Mouse (Mus musculus) neural tube, embryonic 14.5 days (tissue): ENCODE data around the gene Tbc1d9b. TPM values are rescaled to one million over a fixed set of nuclear protein-coding genes. Genes with fewer than 3 reads are reported as not detected.
"Not testable (repeated sequence)": the region's sequence is repeated elsewhere in the genome, so short reads cannot be mapped to it uniquely, and the experiment has no call there.

Experiments
- ATAC-seq: fragments of 200-750 bp; cut with Nextera tagmentation; 2 replicates; pipeline ENCODE4 v1.8.0; 2017; ENCODE audit warnings: low read depth, mild to moderate bottlenecking, moderate TSS enrichment, moderate library complexity
- H3K27ac ChIP-seq: fragments of 300-500 bp; sonication (generic); 2 replicates; pipeline ENCODE4 v1.5.1; 2014; ENCODE audit warnings: low read depth, mild to moderate bottlenecking, control low read depth, low read length, moderate library complexity, mixed read lengths
- H3K27me3 ChIP-seq: fragments of 300-500 bp; sonication (generic); 2 replicates; pipeline ENCODE4 v1.6.1; 2014; ENCODE audit warnings: low read length; ENCODE audit not compliant: control insufficient read depth, insufficient read depth
- H3K36me3 ChIP-seq: fragments of 300-500 bp; sonication (generic); 2 replicates; pipeline ENCODE4 v1.6.1; 2014; ENCODE audit warnings: low read length, mixed read lengths; ENCODE audit not compliant: control insufficient read depth, insufficient read depth
- H3K4me1 ChIP-seq: fragments of 300-500 bp; sonication (generic); 2 replicates; pipeline ENCODE4 v1.6.1; 2014; ENCODE audit warnings: low read length; ENCODE audit not compliant: control insufficient read depth, insufficient read depth
- H3K4me2 ChIP-seq: fragments of 300-500 bp; sonication (generic); 2 replicates; pipeline ENCODE4 v1.6.1; 2014; ENCODE audit warnings: mild to moderate bottlenecking, low read depth, low read length, control low read depth
- H3K4me3 ChIP-seq: fragments of 300-500 bp; sonication (generic); 2 replicates; pipeline ENCODE4 v1.5.1; 2014; ENCODE audit warnings: low read depth, low read length, control low read depth, mixed read lengths
- H3K9ac ChIP-seq: fragments of 300-500 bp; sonication (generic); replicated peaks from 2 replicates; pipeline ENCODE4 v1.6.1; 2014; ENCODE audit warnings: low read depth, mild to moderate bottlenecking, control low read depth, low read length, mixed read lengths
- H3K9me3 ChIP-seq: fragments of 300-500 bp; sonication (generic); 2 replicates; pipeline ENCODE4 v1.6.1; 2016; ENCODE audit warnings: low read length; ENCODE audit not compliant: control insufficient read depth
- WGBS: fragments of 180-500 bp; shearing (Covaris S2); extraction: QIAGEN DNeasy Blood & Tissue Kit; methylation state at CpG from one replicate; pipeline ENCODE4 v1.1.7; 2014; 5-methylcytosine and 5-hydroxymethylcytosine counted together
- polyA plus RNA-seq: library from polyadenylated mRNA; unstranded; fragments of >200 nt; fragmentation: Nextera tagmentation; extraction: Ambion mirVana; gene quantifications from 2 replicates; pipeline ENCODE4 v1.2.1, GENCODE M21; 2014

The Tbc1d9b gene
- polyA plus RNA-seq, 1 experiment from 2014 or later, result 30.3 TPM

DNA sequence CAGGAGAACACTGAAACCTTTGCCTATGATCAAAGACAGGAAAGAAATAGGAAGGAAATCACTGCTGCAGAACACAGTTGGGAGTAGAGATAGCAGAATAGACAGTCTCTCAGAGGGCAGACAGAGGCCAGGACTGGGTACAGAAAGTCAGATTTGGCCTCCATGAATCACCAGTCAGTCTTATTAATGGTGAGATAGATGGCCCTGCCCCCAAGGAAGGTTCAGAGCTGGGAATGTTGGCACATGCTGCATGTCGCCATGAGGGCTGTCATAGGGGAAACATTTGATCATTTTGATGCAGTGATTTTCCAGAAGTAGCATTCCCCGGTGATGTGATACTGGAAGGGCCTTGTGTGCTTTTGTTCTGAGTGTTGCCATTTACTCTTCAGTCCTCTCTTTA lies 31.5 kb upstream of the Tbc1d9b start:
- WGBS, result 77% methylated on average over 2 of the region's 2 CpGs
- H3K4me3 ChIP-seq, result no peak overlapping the region
- peaks cover 11% of the 10 kb centered on the region; the same call in 1 of the 2 replicates for H3K36me3 ChIP-seq
- no peak overlapping the region for H3K9ac ChIP-seq
- H3K9me3 ChIP-seq, result no peaks in the 10 kb centered on the region
- no peak overlapping the region for H3K4me2 ChIP-seq
- H3K4me1 ChIP-seq, result no peaks in the 10 kb centered on the region
- no peaks in the 10 kb centered on the region for H3K27me3 ChIP-seq
- no peak overlapping the region for H3K27ac ChIP-seq
- ATAC-seq, result no peak

DNA sequence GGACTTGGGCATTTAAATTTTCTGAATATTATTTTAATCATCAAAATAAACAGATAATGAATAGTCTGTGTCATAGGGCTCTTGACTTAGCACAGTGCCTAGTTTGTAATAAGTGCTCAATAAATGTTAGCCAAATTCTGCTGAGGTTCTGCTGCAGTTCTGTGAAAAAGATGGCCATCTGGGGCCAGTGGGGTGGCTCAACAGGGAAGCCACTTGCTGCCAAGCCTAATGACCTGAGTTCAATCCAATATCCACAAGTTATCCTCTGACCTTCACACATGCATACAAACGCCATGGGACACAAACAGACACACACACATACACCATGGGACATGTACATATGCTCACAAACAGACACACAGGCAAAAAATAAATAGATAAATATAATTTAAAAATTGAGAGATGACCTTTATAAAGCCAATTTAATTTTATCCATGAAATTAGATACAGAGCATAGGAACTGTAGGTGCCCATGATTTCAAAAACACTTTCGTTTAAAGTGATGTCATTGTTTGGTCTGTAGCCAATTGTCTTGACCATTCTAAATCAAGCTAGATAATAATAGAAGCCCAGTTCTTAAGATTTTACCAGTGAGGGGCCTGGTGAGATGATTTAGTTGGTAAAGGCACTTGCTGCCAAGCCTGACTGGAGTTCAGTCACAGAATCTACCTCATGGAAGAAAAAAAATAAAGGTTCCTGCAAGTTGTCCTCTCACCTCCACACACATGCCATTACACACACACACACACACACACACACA lies 30.5 kb upstream of the Tbc1d9b start:
- WGBS, result 89% methylated on average over 2 of the region's 2 CpGs

DNA sequence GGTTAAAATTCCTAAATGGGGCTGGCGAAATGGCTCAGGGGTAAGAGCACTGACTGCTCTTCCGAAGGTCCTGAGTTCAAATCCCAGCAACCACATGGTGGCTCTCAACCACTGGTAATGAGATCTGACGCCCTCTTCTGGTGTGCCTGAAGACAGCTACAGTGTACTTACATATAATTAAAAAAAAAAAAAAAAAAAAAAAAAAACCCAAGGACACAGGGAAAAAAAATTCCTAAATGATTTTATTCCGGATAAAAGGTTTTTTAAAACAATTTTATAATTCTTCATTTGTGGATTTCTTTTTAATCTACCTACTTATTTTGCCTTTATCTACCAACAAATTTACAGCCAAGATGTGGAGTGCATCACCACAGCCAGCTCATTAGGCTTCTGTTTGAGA lies 29.2 kb upstream of the Tbc1d9b start:
- H3K27me3 ChIP-seq, H3K4me2 ChIP-seq, H3K4me1 ChIP-seq, H3K9ac ChIP-seq, H3K27ac ChIP-seq, H3K9me3 ChIP-seq, H3K36me3 ChIP-seq, H3K4me3 ChIP-seq, ATAC-seq: not testable (repeated sequence)
- WGBS, result 88% methylated on average over 4 of the region's 4 CpGs

More for the DNA sequence above, 30.5 kb upstream of the Tbc1d9b start:
- Histone ChIP-seq H3K27ac (no peak overlapping the region), H3K36me3 (peaks cover 8% of the 10 kb centered on the region; the same call in 1 of the 2 replicates), H3K9ac (no peak overlapping the region), H3K4me2 (no peak overlapping the region), H3K4me1 (no peaks in the 10 kb centered on the region), H3K4me3 (no peak overlapping the region), H3K9me3 (no peaks in the 10 kb centered on the region), H3K27me3 (no peaks in the 10 kb centered on the region)
- ATAC-seq, result no peak

DNA sequence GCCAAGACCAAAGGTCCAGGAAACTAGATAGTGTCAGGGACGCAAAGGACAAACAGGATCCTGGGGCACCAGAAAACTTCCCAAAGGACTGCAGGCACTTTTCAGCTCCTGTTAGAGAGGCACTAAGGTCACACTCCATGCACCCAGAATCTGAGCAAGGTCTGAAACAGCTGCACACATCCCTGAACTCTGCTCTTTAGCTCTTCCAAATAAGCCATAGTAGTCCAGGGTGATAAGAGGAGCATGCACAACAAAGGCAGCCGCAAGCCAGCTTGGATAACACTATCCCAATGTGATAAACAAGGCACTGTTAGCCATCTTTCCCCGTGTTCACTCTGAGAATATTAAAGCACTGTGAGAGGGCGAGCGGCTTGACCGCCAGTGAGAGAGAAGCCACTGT lies 27.2 kb upstream of the Tbc1d9b start:
- H3K4me1 ChIP-seq, result no peaks in the 10 kb centered on the region
- no peak overlapping the region for H3K4me3 ChIP-seq
- H3K4me2 ChIP-seq, result no peak overlapping the region
- no peak for ATAC-seq
- peaks cover 6% of the 10 kb centered on the region; the same call in 1 of the 2 replicates for H3K36me3 ChIP-seq
- no peak overlapping the region for H3K27ac ChIP-seq
- H3K9ac ChIP-seq, result no peak overlapping the region
- no peaks in the 10 kb centered on the region for H3K27me3 ChIP-seq
- 87% methylated on average over 6 of the region's 6 CpGs for WGBS
- no peaks in the 10 kb centered on the region for H3K9me3 ChIP-seq

DNA sequence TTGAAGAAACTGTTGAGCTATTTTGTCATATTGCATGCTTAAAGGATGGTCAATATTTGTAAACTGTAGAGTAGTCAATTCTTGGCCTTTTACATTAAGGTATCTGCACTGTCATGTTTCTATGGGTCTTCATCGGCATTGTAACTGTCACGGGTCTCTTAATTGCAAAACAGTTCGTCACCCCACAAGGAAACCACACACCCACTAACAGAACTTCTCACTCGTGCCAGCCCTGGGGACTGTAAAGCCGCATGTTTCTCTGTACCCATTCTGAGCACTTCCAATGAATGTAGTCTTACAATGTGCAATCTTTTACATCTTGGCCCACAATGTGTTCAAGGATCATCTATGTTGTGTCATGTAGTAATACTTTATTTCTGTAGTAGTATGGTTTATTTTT lies 26.0 kb upstream of the Tbc1d9b start:
- Histone ChIP-seq H3K27me3 (no peaks in the 10 kb centered on the region), H3K4me2 (no peak overlapping the region), H3K27ac (no peak overlapping the region), H3K9ac (no peak overlapping the region), H3K36me3 (no peaks in the 10 kb centered on the region; the same call in 1 of the 2 replicates), H3K9me3 (no peaks in the 10 kb centered on the region), H3K4me1 (no peaks in the 10 kb centered on the region), H3K4me3 (no peak overlapping the region)
- 86% methylated on average over 5 of the region's 5 CpGs for WGBS
- ATAC-seq, result no peak

DNA sequence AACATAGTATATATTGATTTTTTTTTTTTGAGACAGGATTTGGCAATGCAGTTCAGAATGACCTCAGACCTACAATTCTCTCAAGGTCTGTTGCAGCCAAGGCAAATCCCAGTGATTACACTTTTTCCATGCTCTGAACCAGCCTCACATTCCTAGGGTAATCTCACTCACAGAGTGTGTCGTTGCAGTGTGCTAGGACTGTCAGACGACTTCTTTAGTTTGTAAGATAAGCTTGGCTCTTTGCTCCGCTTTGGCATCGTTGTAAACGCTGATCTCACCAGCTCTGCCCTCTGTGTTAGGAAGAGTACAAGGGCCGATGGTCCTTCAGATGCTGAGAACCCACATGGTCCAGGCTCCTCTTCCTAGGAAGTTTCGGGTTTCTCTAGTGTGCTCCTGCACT lies 25.2 kb upstream of the Tbc1d9b start:
- H3K36me3 ChIP-seq, result no peaks in the 10 kb centered on the region; the same call in 1 of the 2 replicates
- WGBS, result 89% methylated on average over 7 of the region's 7 CpGs
- H3K9ac ChIP-seq, result no peak overlapping the region

DNA sequence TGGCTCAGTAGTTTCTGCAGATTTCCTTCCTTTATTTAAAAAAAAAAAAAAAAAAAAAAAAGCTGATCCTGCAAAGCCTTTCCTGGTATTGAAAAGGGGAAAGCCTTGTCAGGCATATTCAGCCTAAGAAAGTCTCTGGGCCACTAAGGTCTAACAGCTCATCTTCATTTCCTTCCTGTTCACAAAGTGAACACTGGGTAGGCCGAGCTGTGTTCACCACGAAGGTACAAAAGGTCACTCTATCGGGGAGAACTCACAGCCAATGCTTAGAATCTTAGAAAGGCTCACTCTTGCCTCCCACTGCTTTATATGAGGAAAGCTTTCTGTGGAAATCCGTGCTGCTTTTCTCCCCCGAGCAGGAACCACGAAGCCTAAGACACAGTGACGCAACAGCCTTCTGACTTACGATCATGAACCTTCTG lies 22.4 kb upstream of the Tbc1d9b start:
- Histone ChIP-seq H3K9me3 (no peaks in the 10 kb centered on the region), H3K27ac (no peak overlapping the region), H3K27me3 (no peaks in the 10 kb centered on the region), H3K4me3 (no peak overlapping the region), H3K9ac (no peak overlapping the region), H3K4me2 (no peak overlapping the region), H3K36me3 (no peaks in the 10 kb centered on the region; the same call in 1 of the 2 replicates), H3K4me1 (no peaks in the 10 kb centered on the region)
- 68% methylated on average over 8 of the region's 8 CpGs for WGBS
- ATAC-seq, result no peak

More for the DNA sequence above, 25.2 kb upstream of the Tbc1d9b start:
- Histone ChIP-seq H3K27me3 (no peaks in the 10 kb centered on the region), H3K4me1 (no peaks in the 10 kb centered on the region), H3K4me3 (no peak overlapping the region), H3K9me3 (no peaks in the 10 kb centered on the region), H3K4me2 (no peak overlapping the region), H3K27ac (no peak overlapping the region)
- ATAC-seq, result no peak

DNA sequence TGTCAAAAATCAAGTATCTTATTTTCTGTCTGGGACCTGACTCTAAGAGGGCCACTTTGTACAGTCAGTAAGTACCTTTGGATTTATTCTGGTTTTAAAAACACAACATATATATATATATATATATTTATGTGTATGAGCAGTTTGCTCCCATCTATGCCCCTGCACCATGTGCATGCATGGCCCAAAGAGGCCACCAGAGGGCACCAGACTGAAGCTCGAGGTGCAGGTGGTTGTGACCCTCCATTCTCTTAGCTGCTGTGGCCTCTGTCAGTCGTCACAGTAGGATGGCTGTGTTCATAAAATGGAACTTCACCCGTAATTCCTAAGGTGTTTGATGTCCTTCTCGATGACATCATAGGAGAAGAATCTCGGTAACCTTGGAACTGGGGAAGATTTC lies 16.9 kb upstream of the Tbc1d9b start:
- no peak overlapping the region for H3K9ac ChIP-seq
- no peak overlapping the region for H3K4me3 ChIP-seq
- whole genome bisulfite sequencing, result 21% methylated on average over 5 of the region's 5 CpGs
- H3K4me1 ChIP-seq, result no peaks in the 10 kb centered on the region
- no peak for ATAC-seq
- H3K27ac ChIP-seq, result no peak overlapping the region
- no peaks in the 10 kb centered on the region for H3K27me3 ChIP-seq
- peaks cover 7% of the 10 kb centered on the region for H3K36me3 ChIP-seq
- no peak overlapping the region for H3K4me2 ChIP-seq
- no peaks in the 10 kb centered on the region for H3K9me3 ChIP-seq

DNA sequence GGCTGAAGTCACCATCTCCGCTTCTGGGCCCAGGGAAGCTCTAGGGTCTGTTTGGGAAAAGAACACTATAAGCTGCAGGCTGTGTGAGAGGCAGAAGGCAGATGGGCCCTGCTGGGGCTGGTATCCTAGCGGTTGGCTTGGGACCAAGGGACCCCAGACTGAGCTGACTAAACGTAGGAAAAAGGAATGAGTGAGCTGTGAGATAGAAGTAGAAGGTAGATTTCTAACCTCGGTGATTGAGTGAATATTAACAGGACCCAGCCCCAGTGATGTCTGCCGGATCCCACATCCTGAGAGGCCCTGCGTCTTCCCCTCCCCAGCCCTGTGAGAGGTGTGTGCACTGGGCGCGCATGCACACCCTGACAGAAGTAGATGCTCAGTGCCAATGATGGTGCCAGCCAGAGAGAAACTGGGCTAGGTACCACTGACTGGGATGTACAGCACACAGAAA lies 8.5 kb upstream of the Tbc1d9b start:
- Histone ChIP-seq H3K4me2 (no peak overlapping the region), H3K36me3 (peaks cover 12% of the 10 kb centered on the region), H3K4me3 (no peak overlapping the region), H3K9me3 (no peaks in the 10 kb centered on the region), H3K27me3 (no peaks in the 10 kb centered on the region), H3K9ac (no peak overlapping the region), H3K4me1 (no peaks in the 10 kb centered on the region), H3K27ac (no peak overlapping the region)
- ATAC-seq, result no peak
- WGBS, result 89% methylated on average over 8 of the region's 8 CpGs
